Mouse (Mus musculus): ENCODE measurements around the gene Actr1a. TPM values are rescaled to one million over a fixed set of nuclear protein-coding genes. Genes with fewer than 3 reads are reported as not detected.

The Actr1a gene
- polyA plus RNA-seq, 1 experiment from 2014 or later, result 49.4 TPM

GRCm38 (mm10) chr19:46374477-46375088 lies 21.0 kb downstream of the Actr1a start:
- ATAC-seq (ENCODE audit: insufficient read depth), result peak; percentile 32; the same call in 1 of the 2 replicates
- 80% methylated on average over 21 of the region's 21 CpGs for WGBS (ENCODE audit: insufficient replicate concordance)

GRCm38 (mm10) chr19:46369204-46369603 lies 26.3 kb downstream of the Actr1a start:
- Histone ChIP-seq H3K27ac (replicated peaks) (no peak overlapping the region), H3K27me3 (no peaks in the 10 kb centered on the region), H3K4me1 (replicated peaks) (peaks cover 1% of the 10 kb centered on the region; the same call in 1 of the 2 replicates), H3K4me3 (replicated peaks) (no peak overlapping the region), H3K4me2 (no peak overlapping the region), H3K36me3 (replicated peaks) (peaks cover 9% of the 10 kb centered on the region; the same call in 1 of the 2 replicates), H3K9ac (no peak overlapping the region), H3K9me3 (replicated peaks) (no peaks in the 10 kb centered on the region)
- WGBS (ENCODE audit: insufficient replicate concordance), result 25% methylated on average over 4 of the region's 4 CpGs
- no peak for ATAC-seq (ENCODE audit: insufficient read depth)

More at GRCm38 (mm10) chr19:46374477-46375088, 21.0 kb downstream of the Actr1a start:
- H3K36me3 ChIP-seq (replicated peaks), result peaks cover 39% of the 10 kb centered on the region
- no peaks in the 10 kb centered on the region for H3K27me3 ChIP-seq
- peaks cover 10% of the 10 kb centered on the region for H3K4me1 ChIP-seq (replicated peaks)
- no peak overlapping the region for H3K9ac ChIP-seq
- no peak overlapping the region for H3K27ac ChIP-seq (replicated peaks)
- no peaks in the 10 kb centered on the region for H3K9me3 ChIP-seq (replicated peaks)
- no peak overlapping the region; the same call in 1 of the 2 replicates for H3K4me2 ChIP-seq
- H3K4me3 ChIP-seq (replicated peaks), result no peak overlapping the region

- H3K4me1 ChIP-seq (replicated peaks), result peaks cover 10% of the 10 kb centered on the region; the same call in 1 of the 2 replicates
- no peak overlapping the region for H3K4me2 ChIP-seq
- H3K27ac ChIP-seq (replicated peaks), result no peak overlapping the region
- WGBS (ENCODE audit: insufficient replicate concordance), result 85% methylated on average over 23 of the region's 23 CpGs
- no peak overlapping the region for H3K9ac ChIP-seq
- H3K36me3 ChIP-seq (replicated peaks), result peaks cover 9% of the 10 kb centered on the region; the same call in 1 of the 2 replicates
- H3K27me3 ChIP-seq, result no peaks in the 10 kb centered on the region
- no peaks in the 10 kb centered on the region for H3K9me3 ChIP-seq (replicated peaks)
- no peak for ATAC-seq (ENCODE audit: insufficient read depth)
- no peak overlapping the region for H3K4me3 ChIP-seq (replicated peaks)
Measured at GRCm38 (mm10) chr19:46367798-46368590, 27.6 kb downstream of the Actr1a start.

- no peak overlapping the region; the same call in 1 of the 2 replicates for H3K4me2 ChIP-seq
Measured at GRCm38 (mm10) chr19:46363294-46364009, 32.1 kb downstream of the Actr1a start.

GRCm38 (mm10) chr19:46362104-46362503 lies 33.4 kb downstream of the Actr1a start:
- ATAC-seq (ENCODE audit: insufficient read depth), result no peak
- Histone ChIP-seq H3K36me3 (replicated peaks) (no peaks in the 10 kb centered on the region), H3K9ac (no peak overlapping the region), H3K27me3 (no peaks in the 10 kb centered on the region), H3K4me1 (replicated peaks) (peaks cover 41% of the 10 kb centered on the region), H3K9me3 (replicated peaks) (no peaks in the 10 kb centered on the region), H3K4me3 (replicated peaks) (no peak overlapping the region), H3K4me2 (no peak overlapping the region), H3K27ac (replicated peaks) (no peak overlapping the region)
- 69% methylated on average over 8 of the region's 8 CpGs for WGBS (ENCODE audit: insufficient replicate concordance)

More at GRCm38 (mm10) chr19:46363294-46364009, 32.1 kb downstream of the Actr1a start:
- ATAC-seq (ENCODE audit: insufficient read depth), result no peak
- Histone ChIP-seq H3K27ac (replicated peaks) (peak overlapping the region; percentile 38; the same call in 1 of the 2 replicates), H3K27me3 (no peaks in the 10 kb centered on the region), H3K36me3 (replicated peaks) (0 out of 2 replicates have a peak, but pooled peaks cover 5% of the 10 kb centered on the region), H3K4me3 (replicated peaks) (no peak overlapping the region), H3K9ac (no peak overlapping the region), H3K9me3 (replicated peaks) (no peaks in the 10 kb centered on the region), H3K4me1 (replicated peaks) (peaks cover 27% of the 10 kb centered on the region)
- WGBS (ENCODE audit: insufficient replicate concordance), result 51% methylated on average over 11 of the region's 11 CpGs

- Histone ChIP-seq H3K36me3 (replicated peaks) (no peaks in the 10 kb centered on the region), H3K9me3 (replicated peaks) (no peaks in the 10 kb centered on the region), H3K27me3 (no peaks in the 10 kb centered on the region), H3K4me2 (peak overlapping the region; percentile 98), H3K4me3 (replicated peaks) (peak overlapping the region; percentile 70), H3K9ac (peak overlapping the region; percentile 71), H3K4me1 (replicated peaks) (peaks cover 48% of the 10 kb centered on the region), H3K27ac (replicated peaks) (peak overlapping the region; percentile 65)
- WGBS (ENCODE audit: insufficient replicate concordance), result 22% methylated on average over 4 of the region's 4 CpGs
- ATAC-seq (ENCODE audit: insufficient read depth), result no peak
Measured at GRCm38 (mm10) chr19:46358381-46358780, 37.2 kb downstream of the Actr1a start.

GRCm38 (mm10) chr19:46357344-46358280 lies 37.9 kb downstream of the Actr1a start:
- H3K4me1 ChIP-seq (replicated peaks), result peaks cover 52% of the 10 kb centered on the region
- no peaks in the 10 kb centered on the region for H3K36me3 ChIP-seq (replicated peaks)
- peak; percentile 36 for ATAC-seq (ENCODE audit: insufficient read depth)
- peak overlapping the region; percentile 71 for H3K9ac ChIP-seq
- H3K27ac ChIP-seq (replicated peaks), result peak overlapping the region; percentile 65
- H3K9me3 ChIP-seq (replicated peaks), result no peaks in the 10 kb centered on the region
- no peaks in the 10 kb centered on the region for H3K27me3 ChIP-seq
- H3K4me3 ChIP-seq (replicated peaks), result peak overlapping the region; percentile 70
- H3K4me2 ChIP-seq, result peak overlapping the region; percentile 98
- WGBS (ENCODE audit: insufficient replicate concordance), result 3% methylated on average over 25 of the region's 25 CpGs

GRCm38 (mm10) chr19:46356701-46357138 lies 38.8 kb downstream of the Actr1a start:
- peak; percentile 84 for ATAC-seq (ENCODE audit: insufficient read depth)
- WGBS (ENCODE audit: insufficient replicate concordance), result under 1% methylated on average over 29 of the region's 29 CpGs
- peak overlapping the region; percentile 71 for H3K9ac ChIP-seq
- peak overlapping the region; percentile 65; the same call in 1 of the 2 replicates for H3K27ac ChIP-seq (replicated peaks)
- H3K36me3 ChIP-seq (replicated peaks), result no peaks in the 10 kb centered on the region
- H3K4me1 ChIP-seq (replicated peaks), result peaks cover 53% of the 10 kb centered on the region
- H3K27me3 ChIP-seq, result 0 out of 2 replicates have a peak, but pooled peaks cover 4% of the 10 kb centered on the region
- no peaks in the 10 kb centered on the region for H3K9me3 ChIP-seq (replicated peaks)
- H3K4me3 ChIP-seq (replicated peaks), result peak overlapping the region; percentile 70
- H3K4me2 ChIP-seq, result peak overlapping the region; percentile 98

GRCm38 (mm10) chr19:46350168-46350932 lies 45.2 kb downstream of the Actr1a start, which contains the start of gene 2310034G01Rik:
Gene 2310034G01Rik (minus strand): TSS chr19:46350302.
- no peak for ATAC-seq (ENCODE audit: insufficient read depth)
- Histone ChIP-seq H3K27ac (replicated peaks) (peak within 1 kb of the TSS; percentile 30; the same call in 1 of the 2 replicates), H3K4me1 (replicated peaks) (peaks cover 48% of the 10 kb centered on the region), H3K27me3 (peaks cover 29% of the 10 kb centered on the region), H3K36me3 (replicated peaks) (no peaks in the 10 kb centered on the region), H3K4me3 (replicated peaks) (peak within 1 kb of the TSS; percentile 65), H3K4me2 (peak within 1 kb of the TSS; percentile 95), H3K9ac (peak within 1 kb of the TSS; percentile 57), H3K9me3 (replicated peaks) (no peaks in the 10 kb centered on the region)
- 50% methylated on average over 10 of the region's 10 CpGs for WGBS (ENCODE audit: insufficient replicate concordance)
